Mouse (Mus musculus): ENCODE results near the gene Pex11b. TPM values are rescaled to one million over a fixed set of nuclear protein-coding genes. Genes with fewer than 3 reads are reported as not detected.
A peak's percentile ranks its signal among the peaks of the same experiment; 100 is the strongest.

Pex11b gene
- 58.3 and 59.6 TPM in 2 replicates for polyA plus RNA-seq (2014; fragmentation: Nextera tagmentation; extraction: Ambion mirVana)

GRCm38 (mm10) chr3:96634928-96635879 is at the start of gene Pex11b, which contains the start of gene Gm42957:
Gene Pex11b (plus strand): TSS chr3:96635376.
Gene Gm42957 (plus strand): TSS chr3:96635474.
- H3K4me3 ChIP-seq (ENCODE audit: low read depth, low read length) = peak within 1 kb of the TSS; percentile 90
- peaks cover 25% of the 10 kb centered on the region for H3K36me3 ChIP-seq (ENCODE audit: control insufficient read depth, insufficient read depth, low read length)
- H3K9me3 ChIP-seq (ENCODE audit: control insufficient read depth, low read length) = no peaks in the 10 kb centered on the region
- peaks cover 21% of the 10 kb centered on the region for H3K4me1 ChIP-seq (ENCODE audit: control insufficient read depth, insufficient read depth, low read length)
- peak within 1 kb of the TSS; percentile 82 for H3K27ac ChIP-seq (ENCODE audit: low read depth, low read length)
- WGBS = 2% methylated on average over 60 of the region's 60 CpGs
- peak within 1 kb of the TSS; percentile 90 for H3K9ac ChIP-seq (replicated peaks; ENCODE audit: low read depth, low read length)
- H3K4me2 ChIP-seq (ENCODE audit: low read depth, low read length) = peak within 1 kb of the TSS; percentile 91
- H3K27me3 ChIP-seq (ENCODE audit: control insufficient read depth, insufficient read depth, low read length) = no peaks in the 10 kb centered on the region
- ATAC-seq (ENCODE audit: low read depth) = peak; percentile 92

- Histone ChIP-seq H3K9ac (replicated peaks; ENCODE audit: low read depth, low read length) (no peak overlapping the region), H3K36me3 (ENCODE audit: control insufficient read depth, insufficient read depth, low read length) (no peaks in the 10 kb centered on the region), H3K4me3 (ENCODE audit: low read depth, low read length) (no peak overlapping the region), H3K9me3 (ENCODE audit: control insufficient read depth, low read length) (no peaks in the 10 kb centered on the region), H3K27ac (ENCODE audit: low read depth, low read length) (no peak overlapping the region), H3K4me2 (ENCODE audit: low read depth, low read length) (no peak overlapping the region), H3K4me1 (ENCODE audit: control insufficient read depth, insufficient read depth, low read length) (peaks cover 10% of the 10 kb centered on the region), H3K27me3 (ENCODE audit: control insufficient read depth, insufficient read depth, low read length) (no peaks in the 10 kb centered on the region)
- WGBS = 85% methylated on average over 4 of the region's 4 CpGs
- no peak for ATAC-seq (ENCODE audit: low read depth)
These were observed 44.5 kb upstream of the Pex11b start for GRCm38 (mm10) chr3:96590657-96591056.

- under 1% methylated on average over 10 of the region's 10 CpGs for WGBS
- H3K27me3 ChIP-seq (ENCODE audit: control insufficient read depth, insufficient read depth, low read length) = no peaks in the 10 kb centered on the region
- no peak for ATAC-seq (ENCODE audit: low read depth)
These were observed 41.8 kb upstream of the Pex11b start for GRCm38 (mm10) chr3:96593374-96593773.

GRCm38 (mm10) chr3:96593790-96594560 is 41.2 kb upstream of the Pex11b start, which contains the start of gene Polr3gl:
Gene Polr3gl (minus strand): TSS chr3:96594181.
- Histone ChIP-seq H3K27ac (ENCODE audit: low read depth, low read length) (peak within 1 kb of the TSS; percentile 82), H3K4me1 (ENCODE audit: control insufficient read depth, insufficient read depth, low read length) (peaks cover 23% of the 10 kb centered on the region), H3K4me2 (ENCODE audit: low read depth, low read length) (peak within 1 kb of the TSS; percentile 73), H3K4me3 (ENCODE audit: low read depth, low read length) (peak within 1 kb of the TSS; percentile 57), H3K9ac (replicated peaks; ENCODE audit: low read depth, low read length) (peak within 1 kb of the TSS; percentile 58), H3K27me3 (ENCODE audit: control insufficient read depth, insufficient read depth, low read length) (no peaks in the 10 kb centered on the region), H3K36me3 (ENCODE audit: control insufficient read depth, insufficient read depth, low read length) (no peaks in the 10 kb centered on the region), H3K9me3 (ENCODE audit: control insufficient read depth, low read length) (no peaks in the 10 kb centered on the region)
- ATAC-seq (ENCODE audit: low read depth) = peak; percentile 87
- WGBS = under 1% methylated on average over 35 of the region's 38 CpGs

More at GRCm38 (mm10) chr3:96593374-96593773, 41.8 kb upstream of the Pex11b start:
- H3K4me2 ChIP-seq (ENCODE audit: low read depth, low read length) = peak overlapping the region; percentile 73
- H3K9ac ChIP-seq (replicated peaks; ENCODE audit: low read depth, low read length) = peak overlapping the region; percentile 58
- peaks cover 23% of the 10 kb centered on the region for H3K4me1 ChIP-seq (ENCODE audit: control insufficient read depth, insufficient read depth, low read length)
- H3K27ac ChIP-seq (ENCODE audit: low read depth, low read length) = peak overlapping the region; percentile 82
- no peaks in the 10 kb centered on the region for H3K9me3 ChIP-seq (ENCODE audit: control insufficient read depth, low read length)
- H3K4me3 ChIP-seq (ENCODE audit: low read depth, low read length) = peak overlapping the region; percentile 57
- H3K36me3 ChIP-seq (ENCODE audit: control insufficient read depth, insufficient read depth, low read length) = no peaks in the 10 kb centered on the region

GRCm38 (mm10) chr3:96594851-96595250 is 40.3 kb upstream of the Pex11b start:
- Histone ChIP-seq H3K27ac (ENCODE audit: low read depth, low read length) (no peak overlapping the region), H3K4me1 (ENCODE audit: control insufficient read depth, insufficient read depth, low read length) (peaks cover 26% of the 10 kb centered on the region), H3K27me3 (ENCODE audit: control insufficient read depth, insufficient read depth, low read length) (no peaks in the 10 kb centered on the region), H3K9ac (replicated peaks; ENCODE audit: low read depth, low read length) (no peak overlapping the region), H3K4me3 (ENCODE audit: low read depth, low read length) (no peak overlapping the region), H3K4me2 (ENCODE audit: low read depth, low read length) (no peak overlapping the region), H3K36me3 (ENCODE audit: control insufficient read depth, insufficient read depth, low read length) (no peaks in the 10 kb centered on the region), H3K9me3 (ENCODE audit: control insufficient read depth, low read length) (no peaks in the 10 kb centered on the region)
- WGBS = 72% methylated on average over 5 of the region's 5 CpGs
- no peak for ATAC-seq (ENCODE audit: low read depth)

GRCm38 (mm10) chr3:96595661-96596060 is 39.5 kb upstream of the Pex11b start:
- Histone ChIP-seq H3K36me3 (ENCODE audit: control insufficient read depth, insufficient read depth, low read length) (no peaks in the 10 kb centered on the region), H3K27me3 (ENCODE audit: control insufficient read depth, insufficient read depth, low read length) (no peaks in the 10 kb centered on the region), H3K9me3 (ENCODE audit: control insufficient read depth, low read length) (no peaks in the 10 kb centered on the region), H3K4me2 (ENCODE audit: low read depth, low read length) (peak overlapping the region; percentile 64), H3K4me3 (ENCODE audit: low read depth, low read length) (peak overlapping the region; percentile 54; the same call in 1 of the 2 replicates), H3K27ac (ENCODE audit: low read depth, low read length) (no peak overlapping the region), H3K9ac (replicated peaks; ENCODE audit: low read depth, low read length) (peak overlapping the region; percentile 69), H3K4me1 (ENCODE audit: control insufficient read depth, insufficient read depth, low read length) (peaks cover 31% of the 10 kb centered on the region)
- no peak for ATAC-seq (ENCODE audit: low read depth)
- 20% methylated on average over 6 of the region's 6 CpGs for WGBS

- H3K4me3 ChIP-seq (ENCODE audit: low read depth, low read length) = peak within 1 kb of the TSS; percentile 54
- H3K36me3 ChIP-seq (ENCODE audit: control insufficient read depth, insufficient read depth, low read length) = no peaks in the 10 kb centered on the region
- peaks cover 31% of the 10 kb centered on the region for H3K4me1 ChIP-seq (ENCODE audit: control insufficient read depth, insufficient read depth, low read length)
- no peak for ATAC-seq (ENCODE audit: low read depth)
- WGBS = under 1% methylated on average over 16 of the region's 23 CpGs
- peak within 1 kb of the TSS; percentile 64 for H3K4me2 ChIP-seq (ENCODE audit: low read depth, low read length)
- peak within 1 kb of the TSS; percentile 69 for H3K9ac ChIP-seq (replicated peaks; ENCODE audit: low read depth, low read length)
- no peaks in the 10 kb centered on the region for H3K9me3 ChIP-seq (ENCODE audit: control insufficient read depth, low read length)
- no peaks in the 10 kb centered on the region for H3K27me3 ChIP-seq (ENCODE audit: control insufficient read depth, insufficient read depth, low read length)
- H3K27ac ChIP-seq (ENCODE audit: low read depth, low read length) = peak within 1 kb of the TSS; percentile 75; the same call in 1 of the 2 replicates
These were observed 38.9 kb upstream of the Pex11b start, which contains the start of gene Ankrd34a for GRCm38 (mm10) chr3:96596228-96596707. Gene Ankrd34a (plus strand): TSS chr3:96596636.

- no peak for ATAC-seq (ENCODE audit: low read depth)
- Histone ChIP-seq H3K9ac (replicated peaks; ENCODE audit: low read depth, low read length) (peak overlapping the region; percentile 69), H3K4me3 (ENCODE audit: low read depth, low read length) (peak overlapping the region; percentile 54), H3K9me3 (ENCODE audit: control insufficient read depth, low read length) (no peaks in the 10 kb centered on the region), H3K36me3 (ENCODE audit: control insufficient read depth, insufficient read depth, low read length) (no peaks in the 10 kb centered on the region), H3K27me3 (ENCODE audit: control insufficient read depth, insufficient read depth, low read length) (no peaks in the 10 kb centered on the region), H3K27ac (ENCODE audit: low read depth, low read length) (peak overlapping the region; percentile 50; the same call in 1 of the 2 replicates), H3K4me2 (ENCODE audit: low read depth, low read length) (peak overlapping the region; percentile 64), H3K4me1 (ENCODE audit: control insufficient read depth, insufficient read depth, low read length) (peaks cover 31% of the 10 kb centered on the region)
- 1% methylated on average over 11 of the region's 12 CpGs for WGBS
These were observed 38.3 kb upstream of the Pex11b start for GRCm38 (mm10) chr3:96596855-96597254.
